Mouse (Mus musculus) central nervous system, embryonic 11.5 days (tissue): ENCODE data around the gene Tas2r129. TPM values are rescaled to one million over a fixed set of nuclear protein-coding genes. Genes with fewer than 3 reads are reported as not detected.

ENCODE experiments used
- polyA plus RNA-seq: library from polyadenylated mRNA; depleted of rRNA; stranded (reverse); fragments of >200 nt; gene quantifications from 2 replicates; pipeline ENCODE4 v1.2.3, GENCODE M21; 2012; rRNA removed

The Tas2r129 gene
- not detected in 2 replicates for polyA plus RNA-seq

DNA sequence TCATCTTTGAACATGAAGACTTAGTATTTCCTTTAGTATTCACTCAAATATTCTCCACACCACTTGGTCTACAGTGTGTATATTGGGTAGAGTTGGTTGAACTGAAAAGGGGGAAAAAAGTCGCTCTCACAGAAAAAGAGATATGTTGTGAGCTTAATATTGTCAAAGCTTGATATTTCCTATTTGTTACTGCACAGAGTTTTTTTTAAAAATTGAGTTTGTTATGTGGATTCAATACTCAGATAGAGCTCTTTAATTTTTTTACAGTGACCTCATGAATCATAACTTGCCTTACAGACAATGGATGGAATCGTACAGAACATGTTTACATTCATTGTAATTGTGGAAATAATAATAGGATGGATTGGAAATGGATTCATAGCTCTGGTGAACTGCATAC lies at the start of gene Tas2r129:
TSS of gene Tas2r129 (plus strand) at position 301 of the 400 bp plus-strand sequence.

DNA sequence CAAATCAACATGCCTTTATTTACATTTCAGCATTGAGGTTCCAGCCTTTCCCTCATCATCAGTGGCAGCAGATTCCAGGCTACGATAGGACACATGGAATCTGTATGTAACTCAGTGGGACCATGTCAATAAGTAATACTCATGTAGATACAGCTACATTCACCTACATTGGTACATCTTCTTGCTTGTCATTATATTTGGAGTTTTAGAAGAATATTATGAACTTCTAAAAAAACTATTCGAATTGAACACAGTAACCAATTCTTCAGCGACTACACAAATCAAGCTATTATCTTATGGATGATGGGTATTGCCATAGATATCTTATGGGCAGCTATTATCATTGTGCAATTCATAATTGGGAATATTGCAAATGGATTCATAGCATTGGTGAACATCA lies 41.6 kb upstream of the Tas2r129 start, which contains the start of gene Tas2r125:
TSS of gene Tas2r125 (plus strand) at position 301 of the 400 bp plus-strand sequence.

DNA sequence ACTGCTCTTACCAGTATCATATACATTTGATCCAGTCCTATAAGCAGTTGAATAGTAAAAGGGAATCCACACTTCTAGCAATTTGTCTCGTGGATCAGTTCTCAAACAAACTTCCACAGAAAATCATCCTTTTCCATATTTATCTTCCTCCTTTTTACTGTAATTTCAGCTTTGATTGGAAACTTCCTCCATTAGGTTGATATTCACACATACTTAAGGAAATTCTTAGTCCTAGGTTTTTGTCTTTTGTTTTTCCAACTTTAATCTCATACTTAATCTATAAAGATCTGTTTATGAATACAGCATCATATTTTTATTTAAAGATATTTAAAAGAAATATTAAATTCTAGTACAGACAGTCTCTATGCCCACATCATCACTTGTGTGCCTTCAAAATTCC lies 6.9 kb downstream of the Tas2r129 start, which contains the start of gene Tas2r131:
TSS of gene Tas2r131 (minus strand) at position 101 of the 400 bp plus-strand sequence.

DNA sequence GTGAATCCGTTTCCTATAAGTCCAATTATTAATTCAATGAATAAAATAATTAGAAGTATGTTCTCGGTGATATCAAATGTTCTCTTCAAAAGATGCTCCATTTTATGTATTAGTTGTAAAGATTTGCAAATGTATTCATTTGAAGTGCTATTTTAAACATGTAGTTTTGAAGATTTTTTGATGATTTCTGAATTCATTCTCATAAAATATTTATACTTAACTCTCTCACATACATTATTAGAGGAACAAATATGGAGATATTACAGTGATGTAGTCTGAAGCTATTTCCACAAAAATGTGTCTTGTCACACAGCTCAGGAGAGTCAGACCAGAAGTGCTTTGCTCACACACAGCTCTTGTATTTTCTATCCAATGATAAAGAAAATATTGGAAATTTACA lies 30.0 kb downstream of the Tas2r129 start, which contains the start of gene Tas2r109:
TSS of gene Tas2r109 (minus strand) at position 101 of the 400 bp plus-strand sequence.

Other genes with a start within 250 kb of the Tas2r129 start
- not detected in 2 replicates for gene Tas2r122, start 239.2 kb upstream of the Tas2r129 start, polyA plus RNA-seq
- gene Tas2r115, start 213.1 kb upstream of the Tas2r129 start, polyA plus RNA-seq = not detected in 2 replicates
- gene Tas2r124, start 196.4 kb upstream of the Tas2r129 start, polyA plus RNA-seq = not detected in 2 replicates
- gene Tas2r102, start 189.0 kb upstream of the Tas2r129 start, polyA plus RNA-seq = not detected in 2 replicates
- not detected in 2 replicates for gene Tas2r136, start 172.9 kb upstream of the Tas2r129 start, polyA plus RNA-seq
- not detected in 2 replicates for gene Tas2r117, start 148.3 kb upstream of the Tas2r129 start, polyA plus RNA-seq
- gene Tas2r123, start 104.0 kb upstream of the Tas2r129 start, polyA plus RNA-seq = not detected in 2 replicates
- gene Tas2r116, start 95.7 kb upstream of the Tas2r129 start, polyA plus RNA-seq = not detected in 2 replicates
- gene Tas2r110, start 83.1 kb upstream of the Tas2r129 start, polyA plus RNA-seq = not detected in 2 replicates
- gene Tas2r113, start 58.1 kb upstream of the Tas2r129 start, polyA plus RNA-seq = not detected in 2 replicates
- gene Tas2r125, start 41.5 kb upstream of the Tas2r129 start, polyA plus RNA-seq = not detected in 2 replicates
- gene Tas2r131, start 6.8 kb downstream of the Tas2r129 start, polyA plus RNA-seq = not detected in 2 replicates
- not detected in 2 replicates for gene Tas2r109, start 29.9 kb downstream of the Tas2r129 start, polyA plus RNA-seq
- not detected in 2 replicates for gene Tas2r103, start 86.0 kb downstream of the Tas2r129 start, polyA plus RNA-seq
- not detected in 2 replicates for gene Tas2r140, start 104.7 kb downstream of the Tas2r129 start, polyA plus RNA-seq
- 24.5 and 29.3 TPM in 2 replicates for gene Smim10l1, start 153.8 kb downstream of the Tas2r129 start, polyA plus RNA-seq